Mouse (Mus musculus): ENCODE results near the gene Dusp9.

Gene Dusp9

DNA sequence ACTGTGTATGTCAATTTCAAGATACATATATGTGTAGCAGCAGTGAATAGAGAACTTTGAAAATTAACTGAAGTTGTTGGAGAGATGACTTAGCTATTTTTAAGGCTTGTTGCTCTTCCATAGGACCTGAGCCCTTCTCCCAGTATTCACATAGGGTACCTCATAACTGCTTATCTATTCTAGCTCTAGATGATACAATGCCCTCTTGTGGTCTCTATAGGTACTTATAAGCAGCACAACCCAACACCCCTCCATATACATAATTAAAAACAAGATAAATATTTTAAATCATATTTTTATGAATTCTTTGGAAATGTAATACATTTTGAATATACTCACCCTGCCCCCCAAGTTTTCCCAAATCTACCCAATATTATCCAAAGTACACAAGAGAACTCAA, 23.9 kb downstream of the Dusp9 start:
- no peak for DNase-seq (ENCODE audit: low spot score in 2 of 2)

DNA sequence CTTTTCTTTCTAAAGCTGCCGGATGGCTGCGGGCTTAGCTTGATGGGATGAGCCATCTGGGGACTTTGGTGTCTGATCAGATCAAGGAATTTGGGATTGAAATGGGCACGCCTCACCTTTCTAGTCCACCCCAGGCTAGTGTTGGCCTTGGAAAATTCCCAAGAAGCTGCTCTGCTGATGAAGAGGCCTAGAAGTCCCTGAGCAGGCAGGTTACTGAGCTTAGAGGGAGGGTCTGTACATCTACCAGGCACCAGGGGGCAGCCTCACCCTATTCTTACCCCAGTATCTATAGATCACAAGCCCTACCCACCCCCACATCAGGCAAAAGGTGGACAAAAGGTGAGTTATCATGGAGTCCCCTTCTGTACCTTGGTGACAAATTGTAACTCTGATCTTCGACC, 32.8 kb downstream of the Dusp9 start:
- peak in 1 of 2 experiments; percentile 31 for DNase-seq (ENCODE audit: low spot score in 2 of 2)

DNA sequence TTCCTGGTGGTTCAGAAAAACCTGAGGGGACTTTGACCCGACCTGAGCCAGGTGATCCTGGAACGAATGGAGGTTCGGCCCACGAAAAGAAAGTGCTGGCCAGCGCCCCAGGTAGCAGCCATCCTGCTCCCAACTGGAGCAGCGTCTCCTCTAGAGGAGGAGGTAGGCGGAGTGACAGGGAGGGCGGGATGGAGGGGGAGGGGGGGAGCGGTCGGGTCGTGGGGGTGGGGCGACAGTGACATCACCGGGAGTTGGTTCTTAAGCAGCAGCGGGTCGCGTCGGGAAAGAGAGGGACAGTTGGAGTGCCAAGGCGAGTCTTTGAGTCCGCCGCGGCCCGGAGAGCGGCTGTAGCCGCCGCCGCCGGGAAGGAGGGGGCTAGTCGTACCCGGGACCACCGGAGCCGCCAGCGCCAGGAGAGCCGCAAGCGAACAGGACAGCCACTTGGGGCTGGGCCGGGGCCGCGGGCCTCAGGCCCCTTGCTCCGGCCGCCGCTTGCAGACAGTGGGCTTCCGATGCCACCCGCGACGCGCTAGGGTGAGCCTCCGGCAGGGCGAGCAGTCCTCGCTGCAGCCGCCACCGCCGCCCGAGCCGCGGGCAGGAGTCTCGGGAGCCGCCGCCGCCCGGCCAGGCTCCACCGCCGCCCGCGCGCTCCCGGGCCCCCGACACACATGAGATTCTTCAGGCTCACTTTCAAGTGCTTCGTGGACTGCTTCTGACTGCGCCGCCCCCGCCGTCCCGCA, 33.8 kb downstream of the Dusp9 start, which contains the start of gene Slc6a8:
Gene Slc6a8, plus strand, starts transcription at position 272 of the 740 bp plus-strand sequence.
- peak; percentile 51 to 54 for DNase-seq (ENCODE audit: low spot score in 2 of 2)

GRCm38 (mm10) chrX:73673619-73673967, 34.4 kb downstream of the Dusp9 start:
- DNase-seq (ENCODE audit: low spot score in 2 of 2) = no peak

GRCm38 (mm10) chrX:73673968-73674661, 34.9 kb downstream of the Dusp9 start:
- DNase-seq (ENCODE audit: low spot score in 2 of 2) = no peak

GRCm38 (mm10) chrX:73675231-73675630, 36.0 kb downstream of the Dusp9 start:
- DNase-seq (ENCODE audit: low spot score in 2 of 2) = no peak

DNA sequence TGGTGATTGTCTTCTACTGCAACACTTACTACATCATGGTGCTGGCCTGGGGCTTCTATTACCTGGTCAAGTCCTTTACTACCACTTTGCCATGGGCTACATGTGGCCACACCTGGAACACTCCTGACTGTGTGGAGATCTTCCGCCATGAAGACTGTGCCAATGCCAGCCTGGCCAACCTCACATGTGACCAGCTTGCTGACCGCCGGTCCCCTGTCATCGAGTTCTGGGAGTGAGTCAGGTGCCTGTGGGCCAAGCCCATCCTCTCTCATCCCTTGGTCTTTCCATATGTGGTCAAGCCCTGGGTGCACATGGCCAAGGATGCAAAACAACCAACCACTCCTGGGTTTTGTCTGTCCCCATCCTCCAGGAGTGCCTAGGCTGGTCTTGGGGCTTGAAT, 37.4 kb downstream of the Dusp9 start:
- DNase-seq (ENCODE audit: low spot score in 2 of 2) = no peak

- no peak for DNase-seq (ENCODE audit: low spot score in 2 of 2)
Observed at GRCm38 (mm10) chrX:73684156-73684555, 44.9 kb downstream of the Dusp9 start.

DNA sequence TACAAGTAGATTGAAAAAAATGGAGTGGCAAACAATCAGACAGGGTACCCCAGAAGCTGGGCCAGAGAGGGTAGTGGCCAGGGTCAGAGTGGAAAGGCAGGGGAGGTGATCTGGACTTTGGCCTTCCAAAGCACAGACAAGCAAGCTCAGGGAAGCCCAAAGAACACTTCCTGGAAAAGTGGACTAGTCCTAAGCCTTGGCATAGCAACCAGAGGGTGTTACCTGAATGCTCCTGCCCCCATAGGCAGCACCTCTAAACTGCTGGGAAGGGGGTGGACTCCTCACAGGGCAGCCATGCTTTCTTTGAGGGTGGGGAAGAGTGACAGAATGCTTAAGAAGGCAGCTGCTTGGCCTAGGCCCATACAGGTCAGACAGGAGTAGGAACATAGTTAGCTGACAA, 45.8 kb downstream of the Dusp9 start:
- DNase-seq (ENCODE audit: low spot score in 2 of 2) = no peak

GRCm38 (mm10) chrX:73685629-73686028, 46.4 kb downstream of the Dusp9 start:
- DNase-seq (ENCODE audit: low spot score in 2 of 2) = no peak

DNA sequence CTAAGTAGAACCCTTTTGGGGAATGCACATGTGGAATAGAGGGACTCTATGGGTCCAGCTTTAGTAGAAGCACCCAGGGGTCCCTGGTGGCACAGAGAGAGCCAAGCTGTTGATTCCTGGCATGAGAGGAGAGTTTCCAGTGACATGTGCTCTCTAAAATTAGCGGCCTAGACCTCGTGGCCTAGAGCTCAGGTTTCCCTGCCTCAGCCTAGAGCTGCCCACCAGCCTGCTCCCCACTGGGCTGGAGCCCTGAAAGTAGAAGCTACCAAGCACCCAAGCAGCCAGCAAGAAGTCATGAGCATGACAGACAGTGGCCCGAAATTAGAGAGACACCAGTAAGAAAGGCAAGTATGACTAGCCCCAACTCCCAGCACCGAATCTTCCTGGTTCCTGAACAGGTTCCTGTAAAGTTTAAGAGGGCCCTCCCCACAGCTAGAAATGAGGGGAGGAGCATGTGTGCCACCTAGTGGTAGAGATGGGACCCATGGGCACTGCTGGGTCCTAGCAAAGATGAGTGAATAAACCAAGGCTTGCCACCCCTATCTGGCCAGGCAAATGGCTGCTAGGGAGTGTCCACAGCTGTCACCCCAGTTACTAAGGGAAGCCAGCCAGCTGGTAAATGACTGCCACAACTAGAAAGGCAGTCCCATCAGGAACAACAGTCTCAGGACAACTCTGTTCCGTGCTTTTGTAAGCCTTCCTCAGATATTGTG, 51.9 kb downstream of the Dusp9 start:
- DNase-seq (ENCODE audit: low spot score in 2 of 2) = peak in 1 of 2 experiments; percentile 37

All from frontal cortex, postnatal 36 days (tissue).